11 mouse cellular contexts compared by ENCODE assay signal in genomic region chr1:134292073-134292472, GRCm38 (mm10). TPM values are rescaled to one million over a fixed set of nuclear protein-coding genes. Genes with fewer than 3 reads are reported as not detected.
DNase-seq lines count a peak whose midpoint lies in the region; ATAC-seq and TF ChIP-seq lines count a peak whose summit lies in the region.
"Had no signal": no experiment of that assay in that cellular context is flagged by ENCODE, and none has a peak within 500 bp of the region (broad histone marks: within the 10 kb centered on the region; RNA-seq: fewer than 3 reads in every experiment).

No protein-coding gene starts in this region.

- TF ChIP-seq CTCF in stomach, postnatal 0 days (IDR thresholded peaks at IDR 0.05; ENCODE audit: low read depth) = no peak

- no peaks in the 10 kb centered on the region for H3K36me3 ChIP-seq in kidney, embryonic 14.5 days (ENCODE audit: control insufficient read depth, insufficient read depth, low read length)
- no peaks in the 10 kb centered on the region for H3K36me3 ChIP-seq in stomach, postnatal 0 days (ENCODE audit: control insufficient read depth, insufficient read depth, low read length)
- H3K36me3 ChIP-seq: embryonic facial prominence, embryonic 15.5 days; intestine, embryonic 15.5 days had no signal

- TF ChIP-seq EP300 in stomach, postnatal 0 days (optimal IDR thresholded peaks at IDR 0.05) = no peak

- H3K4me1 ChIP-seq in kidney, embryonic 14.5 days (ENCODE audit: control insufficient read depth, insufficient read depth, low read length) = no peaks in the 10 kb centered on the region
- H3K4me1 ChIP-seq in stomach, postnatal 0 days (replicated peaks; ENCODE audit: control insufficient read depth, insufficient read depth) = no peaks in the 10 kb centered on the region

- H3K4me2 ChIP-seq in kidney, embryonic 14.5 days (replicated peaks; ENCODE audit: low read depth, low read length) = no peak overlapping the region
- H3K4me2 ChIP-seq in stomach, postnatal 0 days (replicated peaks; ENCODE audit: low read depth) = no peak overlapping the region
- H3K4me2 ChIP-seq: embryonic facial prominence, embryonic 15.5 days; intestine, embryonic 15.5 days had no signal

- DNase-seq in adrenal gland, postnatal 14 days = peak; percentile 41
- DNase-seq in adrenal gland, adult 2 months = no peak
- DNase-seq in kidney, postnatal 10 days = peak; percentile 42
- DNase-seq in retina, postnatal 1 day = peak; percentile 79
- DNase-seq in retina, embryonic 14.5 days (ENCODE audit: low spot score) = no peak
- no peak for DNase-seq in stomach, postnatal 0 days (ENCODE audit: low spot score)
- DNase-seq in spleen, adult 18-20 months = no peak
- DNase-seq: right cerebral cortex, postnatal 14 days had no signal

- no peak overlapping the region for H3K9ac ChIP-seq in kidney, embryonic 14.5 days (ENCODE audit: low read depth, low read length)
- H3K9ac ChIP-seq in stomach, postnatal 0 days (ENCODE audit: low read length) = no peak overlapping the region
- H3K9ac ChIP-seq: embryonic facial prominence, embryonic 15.5 days; intestine, embryonic 15.5 days had no signal

- H3K9me3 ChIP-seq in kidney, embryonic 14.5 days (ENCODE audit: control insufficient read depth, low read length) = no peaks in the 10 kb centered on the region
- H3K9me3 ChIP-seq in stomach, postnatal 0 days (ENCODE audit: control insufficient read depth, low read length) = no peaks in the 10 kb centered on the region
- H3K9me3 ChIP-seq: embryonic facial prominence, embryonic 15.5 days; intestine, embryonic 15.5 days had no signal

- no peak overlapping the region for H3K4me3 ChIP-seq in kidney, embryonic 14.5 days (ENCODE audit: low read length)
- H3K4me3 ChIP-seq in stomach, postnatal 0 days (ENCODE audit: low read depth, low read length) = no peak overlapping the region
- H3K4me3 ChIP-seq: intestine, embryonic 15.5 days had no signal

- H3K27ac ChIP-seq in kidney, embryonic 14.5 days (ENCODE audit: low read depth, low read length) = no peak overlapping the region
- no peak overlapping the region for H3K27ac ChIP-seq in stomach, postnatal 0 days (replicated peaks)
- H3K27ac ChIP-seq: embryonic facial prominence, embryonic 15.5 days; intestine, embryonic 15.5 days had no signal

- no peaks in the 10 kb centered on the region for H3K27me3 ChIP-seq in kidney, embryonic 14.5 days (ENCODE audit: control insufficient read depth, insufficient read depth, low read length)
- H3K27me3 ChIP-seq in stomach, postnatal 0 days (ENCODE audit: control insufficient read depth, insufficient read depth, low read length) = no peaks in the 10 kb centered on the region
- H3K27me3 ChIP-seq: embryonic facial prominence, embryonic 15.5 days; intestine, embryonic 15.5 days had no signal

- 30% methylated on average over 5 of the region's 5 CpGs for WGBS in kidney, embryonic 14.5 days
- 24% methylated on average over 5 of the region's 5 CpGs for WGBS in stomach, postnatal 0 days

- ATAC-seq in kidney, embryonic 14.5 days (ENCODE audit: low FRiP score, low TSS enrichment) = no peak
- 0 out of 2 replicates have a peak, but pooled peaks have one; percentile 40 for ATAC-seq in stomach, postnatal 0 days (ENCODE audit: low FRiP score, low TSS enrichment)
- ATAC-seq: intestine, embryonic 15.5 days had no signal

RNA-seq across cellular contexts. Expression of gene Myog, which starts 2.3 kb away (rescaled TPM):
- total RNA-seq in adrenal gland, postnatal 14 days (2021) = not detected in 2 replicates
- total RNA-seq in adrenal gland, adult 2 months (2021) = not detected
- not detected in 2 replicates for polyA plus RNA-seq in adrenal gland, adult 2 months (2012; rRNA removed)
- 0.97 and 1.4 TPM in 2 replicates for polyA plus RNA-seq in kidney, embryonic 14.5 days (2014; fragmentation: Nextera tagmentation; extraction: Ambion mirVana)
- 2.7 and 5.0 TPM in 2 replicates for polyA plus RNA-seq in stomach, postnatal 0 days (2015; fragmentation: Nextera tagmentation; extraction: Ambion mirVana)

RNA-seq across cellular contexts. Expression of gene Ppfia4, which starts 40.7 kb away (rescaled TPM):
- total RNA-seq in adrenal gland, postnatal 14 days (2021) = 0.67 and 1.6 TPM in 2 replicates
- 1 to 10 TPM in 1 of 2 experiments, under 1 TPM in 1; 0.86 to 1.5 TPM for total RNA-seq in adrenal gland, adult 2 months (2021)
- 6.8 and 8.0 TPM in 2 replicates for polyA plus RNA-seq in adrenal gland, adult 2 months (2012; rRNA removed)
- 1.6 and 2.7 TPM in 2 replicates for polyA plus RNA-seq in kidney, embryonic 14.5 days (2014; fragmentation: Nextera tagmentation; extraction: Ambion mirVana)
- polyA plus RNA-seq in stomach, postnatal 0 days (2015; fragmentation: Nextera tagmentation; extraction: Ambion mirVana) = 2.8 TPM in 2 replicates

RNA-seq across cellular contexts. Expression of gene Adora1, which starts 56.8 kb away (rescaled TPM):
- total RNA-seq in adrenal gland, postnatal 14 days (2021) = 78.9 and 91.9 TPM in 2 replicates
- total RNA-seq in adrenal gland, adult 2 months (2021) = 100 to 1,000 TPM; 110 to 198 TPM
- polyA plus RNA-seq in adrenal gland, adult 2 months (2012; rRNA removed) = 180 and 209 TPM in 2 replicates
- polyA plus RNA-seq in kidney, embryonic 14.5 days (2014; fragmentation: Nextera tagmentation; extraction: Ambion mirVana) = 3.2 TPM in 2 replicates
- 11.2 and 11.4 TPM in 2 replicates for polyA plus RNA-seq in stomach, postnatal 0 days (2015; fragmentation: Nextera tagmentation; extraction: Ambion mirVana)

Comparison
In these comparisons a context has a peak if more than half of its experiments do, and no peak if none do; other contexts are left out.
1. DNase-seq: peak in adrenal gland, postnatal 14 days (single experiment), kidney, postnatal 10 days (single experiment) and retina, postnatal 1 day (single experiment); none in adrenal gland, adult 2 months (single experiment), retina, embryonic 14.5 days (single experiment), stomach, postnatal 0 days (single experiment) and spleen, adult 18-20 months (0 of 2).
2. RNA of gene Adora1, which starts 56.8 kb away (polyA plus RNA-seq): 180 to 209 TPM in adrenal gland, adult 2 months; 11.2 to 11.4 TPM in stomach, postnatal 0 days and 3.2 TPM in kidney, embryonic 14.5 days; every median in the first group is over 10 times any median in the second.